Mouse (Mus musculus): ENCODE results near the gene Osgep.
A peak's percentile ranks its signal among the peaks of the same experiment; 100 is the strongest.
"Not testable (repeated sequence)": the region's sequence is repeated elsewhere in the genome, so short reads cannot be mapped to it uniquely, and the experiment has no call there.

The Osgep gene

DNA sequence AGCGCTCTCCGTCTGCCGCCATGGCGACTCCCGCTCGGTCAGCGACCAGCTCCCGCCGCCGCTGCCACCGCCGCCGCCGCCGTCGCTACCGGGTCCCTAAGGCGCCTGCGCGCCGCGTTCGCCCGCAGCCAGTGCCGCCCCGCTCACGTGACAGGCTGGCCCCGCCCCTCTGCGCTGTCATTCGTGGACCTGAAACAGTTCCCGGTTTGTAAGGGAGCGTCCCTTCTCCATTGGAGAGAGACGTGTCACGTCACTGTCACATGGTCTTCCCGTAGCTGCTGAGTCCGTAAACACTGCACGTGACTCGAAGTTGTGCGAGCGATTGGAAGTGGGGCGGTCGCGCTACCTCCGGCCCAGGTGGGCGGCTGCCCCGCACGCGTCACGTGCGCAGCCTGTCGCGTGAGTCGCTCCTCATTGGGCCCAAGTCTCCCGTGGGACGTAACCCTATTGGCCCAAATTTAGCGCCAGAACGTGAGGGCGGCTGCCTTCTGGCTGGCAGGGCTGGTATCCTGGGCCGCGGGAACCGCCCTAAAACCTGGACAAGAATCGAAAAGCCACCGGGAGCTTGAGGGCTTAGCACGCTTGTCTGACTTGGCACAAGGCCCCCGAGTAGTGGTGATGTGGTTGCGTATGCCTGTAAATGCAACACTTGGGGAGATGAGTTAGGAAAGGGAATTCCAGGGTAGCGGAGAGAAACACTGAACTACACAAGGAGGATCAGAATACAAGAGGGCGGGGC is 6.2 kb upstream of the Osgep start, which contains the start of the genes Pip4p1 and Pnp:
Gene Pip4p1 (minus strand): TSS at position 103 of the 739 bp plus-strand sequence.
Gene Pnp (plus strand): TSS at position 329 of the 739 bp plus-strand sequence.
- DNase-seq, result peak; percentile 100

DNA sequence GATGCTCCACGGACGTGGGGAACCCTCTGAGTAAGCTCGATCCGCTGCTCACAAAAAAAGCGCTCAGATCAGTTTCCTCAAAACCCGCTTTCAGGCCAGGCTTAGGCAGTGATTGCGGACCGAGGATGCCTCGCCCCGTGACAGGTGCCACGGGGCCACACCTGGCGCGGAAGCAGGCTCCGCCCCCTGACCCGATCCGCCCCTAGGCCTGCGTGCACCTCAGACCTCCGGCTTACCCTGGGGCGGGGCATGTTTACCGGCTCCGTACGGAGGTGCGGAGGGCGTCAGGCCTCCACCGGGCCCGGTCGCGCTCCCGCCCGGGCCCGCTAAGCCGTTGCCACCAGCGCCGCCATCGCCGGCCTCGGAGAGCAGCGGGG is 5.7 kb upstream of the Osgep start:
- DNase-seq, result peak; percentile 80 to 88

DNA sequence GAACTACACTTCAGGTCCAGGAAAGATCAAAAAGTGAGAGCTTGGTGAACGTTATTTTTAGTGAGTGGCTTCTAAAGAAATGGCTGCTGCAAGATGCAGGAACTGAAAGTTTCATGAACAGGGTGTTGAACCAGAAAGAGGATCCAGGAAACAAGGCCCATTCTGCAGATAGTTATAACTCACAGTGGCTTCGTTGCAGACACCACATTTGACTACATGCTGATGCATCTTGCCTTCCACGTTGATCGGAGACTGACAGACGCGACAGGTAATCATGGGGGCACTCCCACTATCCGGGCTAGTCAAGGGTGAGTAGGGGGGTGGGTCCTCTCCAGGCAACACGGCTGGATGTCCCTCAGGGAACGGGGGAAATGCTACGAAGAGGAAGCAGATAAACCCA is 5.3 kb upstream of the Osgep start:
- DNase-seq, result no peak

GRCm38 (mm10) chr14:50927366-50927765 is 2.7 kb upstream of the Osgep start:
- DNase-seq, result no peak

DNA sequence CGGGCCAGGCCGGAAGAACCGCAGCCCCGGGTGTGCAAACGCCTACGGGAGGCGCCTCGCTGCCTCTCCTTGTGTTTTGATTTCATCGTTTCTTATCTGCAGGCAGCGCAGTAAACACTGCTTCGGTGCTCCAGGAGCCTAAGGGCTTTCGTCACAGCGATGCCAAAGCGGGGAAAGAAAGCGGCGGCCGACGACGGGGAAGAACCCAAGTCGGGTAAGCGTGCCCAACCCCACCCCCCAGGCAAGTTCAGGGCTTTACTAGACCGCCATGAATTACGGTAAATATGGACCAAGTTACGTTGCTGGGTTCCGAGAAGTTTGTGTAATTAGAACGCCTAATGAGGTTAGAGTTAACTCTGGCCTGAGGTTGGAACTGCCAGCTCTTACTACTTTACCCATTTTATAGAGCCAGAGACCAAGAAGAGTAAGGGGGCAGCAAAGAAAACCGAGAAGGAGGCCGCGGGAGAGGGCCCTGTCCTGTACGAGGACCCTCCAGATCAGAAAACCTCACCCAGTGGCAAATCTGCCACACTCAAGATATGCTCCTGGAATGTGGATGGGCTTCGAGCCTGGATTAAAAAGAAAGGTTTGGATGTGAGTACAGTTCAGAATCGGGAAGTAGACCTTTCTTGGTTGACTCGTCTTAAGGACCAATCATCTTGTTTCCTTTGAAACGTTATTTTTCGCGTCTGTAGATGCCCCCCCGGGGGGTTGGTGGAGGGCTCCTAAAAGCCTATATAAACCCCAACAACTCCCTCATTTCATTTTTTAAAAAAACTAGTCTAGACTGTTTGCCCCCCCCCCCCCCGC is 623 bp upstream of the Osgep start:
- DNase-seq, result no peak

GRCm38 (mm10) chr14:50923437-50923836 is 1.3 kb downstream of the Osgep start:
- DNase-seq, result not testable (repeated sequence)

DNA sequence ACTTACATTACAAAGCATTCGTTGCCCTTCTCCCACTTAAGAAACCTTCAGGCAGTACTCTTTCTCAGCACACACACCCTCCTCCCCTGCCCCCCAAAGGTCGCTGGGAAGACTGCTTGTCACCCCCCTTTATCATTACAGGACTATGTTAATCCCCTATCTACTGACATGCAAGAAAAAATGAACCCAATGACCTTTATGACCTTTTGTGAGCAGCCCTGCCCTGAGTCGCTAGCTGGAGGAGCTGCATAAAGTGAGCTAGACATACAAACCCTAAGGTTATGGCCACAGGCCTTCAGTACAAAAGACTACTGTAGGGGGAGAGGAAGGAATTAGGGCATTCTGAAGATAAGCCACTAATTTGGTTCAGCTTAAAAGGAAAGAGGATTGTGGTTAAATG is 13.3 kb downstream of the Osgep start:
- DNase-seq, result no peak

GRCm38 (mm10) chr14:50908126-50908525 is 16.6 kb downstream of the Osgep start:
- no peak for DNase-seq

- not testable (repeated sequence) for DNase-seq
These were observed 19.4 kb downstream of the Osgep start for GRCm38 (mm10) chr14:50905327-50905726.

- no peak for DNase-seq
These were observed 19.9 kb downstream of the Osgep start for GRCm38 (mm10) chr14:50904828-50905129.

GRCm38 (mm10) chr14:50903973-50904827 is 20.5 kb downstream of the Osgep start:
- peak; percentile 19 to 57 for DNase-seq

DNA sequence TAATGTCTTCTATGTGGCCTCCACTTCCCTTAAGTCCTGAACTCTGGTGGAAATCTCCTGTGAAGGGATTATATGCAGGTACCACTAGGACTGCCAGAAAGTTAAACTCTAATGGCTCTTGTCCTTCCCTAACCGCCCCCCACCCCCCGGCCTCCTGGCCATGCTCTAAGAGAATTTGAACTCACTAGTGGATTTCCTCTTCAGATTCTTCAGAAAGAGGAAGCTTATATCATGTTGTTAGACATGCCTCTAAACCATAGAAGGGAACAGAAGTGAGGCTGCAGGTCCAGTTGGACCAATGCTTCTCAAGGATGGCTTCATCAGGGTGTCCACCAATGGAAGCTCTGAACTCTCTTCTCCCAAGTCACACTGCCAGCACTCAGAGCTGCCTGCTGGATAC is 26.7 kb downstream of the Osgep start:
- DNase-seq, result not testable (repeated sequence)

DNA sequence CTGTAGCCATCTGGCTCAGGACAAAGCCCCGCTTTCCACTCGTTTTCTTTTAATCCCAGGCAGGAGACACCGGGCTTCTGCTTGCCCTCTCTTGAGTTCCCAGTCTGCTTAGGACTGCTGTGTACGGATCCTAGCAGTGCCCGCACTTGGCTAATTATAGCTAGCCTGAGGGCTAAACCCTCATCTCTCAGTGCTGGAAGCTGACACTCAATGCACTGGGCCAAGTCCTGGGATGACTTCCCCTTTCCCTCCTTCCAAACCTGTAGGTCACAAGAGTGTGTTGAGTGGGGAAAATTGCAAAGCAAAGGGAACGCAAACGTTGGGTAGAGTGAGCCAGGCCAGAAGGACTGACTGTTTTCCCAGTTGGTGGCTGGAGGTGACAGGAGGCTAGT is 27.3 kb downstream of the Osgep start, which contains the start of gene Klhl33:
Gene Klhl33 (minus strand): TSS at position 134 of the 392 bp plus-strand sequence.
- DNase-seq, result no peak

- peak in 1 of 2 experiments; percentile 26 for DNase-seq
These were observed 27.8 kb downstream of the Osgep start for GRCm38 (mm10) chr14:50896747-50897373.

- DNase-seq, result peak; percentile 49 to 65
These were observed 28.5 kb downstream of the Osgep start for GRCm38 (mm10) chr14:50895985-50896746.

DNA sequence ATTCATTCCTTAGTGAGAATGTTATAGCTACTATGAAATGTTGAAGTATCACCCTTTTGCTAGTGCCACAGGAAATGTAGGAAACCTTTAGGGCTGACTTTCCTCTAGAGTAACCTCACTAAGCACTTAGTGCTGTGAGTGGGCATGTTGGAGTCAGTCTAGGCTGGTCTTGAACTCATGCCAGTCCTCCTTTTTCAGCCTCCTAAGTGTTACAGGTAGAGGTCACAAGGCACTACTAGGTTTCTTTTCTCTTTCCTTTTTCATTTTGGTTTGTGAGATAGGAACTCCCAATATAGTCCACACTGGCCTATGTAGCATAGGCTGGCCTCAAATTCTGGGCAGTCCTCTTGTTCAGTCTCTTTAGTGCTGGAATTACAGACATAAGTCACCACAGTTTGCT is 29.3 kb downstream of the Osgep start:
- no peak for DNase-seq

GRCm38 (mm10) chr14:50892541-50893459 is 31.9 kb downstream of the Osgep start:
- DNase-seq, result no peak

- DNase-seq, result no peak
These were observed 32.6 kb downstream of the Osgep start for GRCm38 (mm10) chr14:50892091-50892490.

GRCm38 (mm10) chr14:50891621-50892020 is 33.1 kb downstream of the Osgep start:
- no peak for DNase-seq

DNA sequence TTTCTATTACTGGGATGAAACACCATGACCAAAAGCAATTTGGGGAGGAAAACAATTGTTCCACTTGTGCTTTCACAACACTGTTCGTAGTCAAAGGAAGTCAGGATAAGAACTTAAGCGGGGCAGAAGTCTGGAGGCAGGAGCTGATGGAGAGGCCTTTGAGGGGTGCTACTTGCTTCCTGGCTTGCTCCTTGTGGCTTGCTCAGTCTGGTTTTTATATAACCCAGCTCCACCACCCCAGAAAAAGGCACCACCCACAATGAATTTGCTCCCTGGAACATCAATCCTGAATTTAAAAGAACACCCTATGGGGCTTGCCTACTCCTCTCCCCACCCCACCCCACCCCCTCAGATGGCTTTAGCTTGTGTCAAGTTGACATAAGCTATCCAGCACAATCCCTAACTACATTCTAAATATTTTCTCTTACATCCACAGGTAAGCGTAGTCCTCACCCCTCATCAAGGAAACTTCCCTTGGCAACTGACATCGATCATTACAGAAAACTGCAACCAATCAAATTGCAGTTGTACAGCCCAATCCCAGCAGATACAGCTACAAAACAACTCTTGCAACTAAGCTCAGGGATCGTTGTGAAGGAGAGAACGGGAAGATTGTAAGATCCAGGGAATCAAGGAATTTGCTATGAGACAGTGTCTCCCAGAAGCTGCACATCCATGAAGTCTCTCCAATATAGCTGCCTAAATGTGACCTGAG is 48.3 kb downstream of the Osgep start:
- no peak for DNase-seq

All from kidney, postnatal 36 days (tissue).